Mouse (Mus musculus) E14TG2a.4 (cell line): ENCODE results near the gene Shd.

ENCODE experiments used
- H3K27me3 ChIP-seq: 2 replicates; pipeline ENCODE4 v1.6.1; 2014; ENCODE audit warnings: low read length, control low read depth; ENCODE audit not compliant: insufficient read depth
- H3K36me3 ChIP-seq: 2 replicates; pipeline ENCODE4 v1.6.1; 2014; ENCODE audit warnings: low read length, control low read depth; ENCODE audit not compliant: insufficient read depth
- H3K4me1 ChIP-seq: replicated peaks from 2 replicates; pipeline ENCODE4 v1.6.1; 2014; ENCODE audit warnings: low read depth, low read length, control low read depth
- H3K4me3 ChIP-seq: replicated peaks from 2 replicates; pipeline ENCODE4 v1.5.1; 2014; ENCODE audit warnings: mild to moderate bottlenecking, low read length
- H3K9me3 ChIP-seq: 2 replicates; pipeline ENCODE4 v1.6.1; 2014; ENCODE audit warnings: low read length, control low read depth
- CTCF ChIP-seq: conservative IDR thresholded peaks from 2 replicates; pipeline ENCODE4 v1.5.1; 2014; ENCODE audit warnings: low read length
- NANOG ChIP-seq: IDR thresholded peaks from 2 replicates; pipeline ENCODE4 v1.6.1; 2014; ENCODE audit warnings: borderline replicate concordance, low read length, mixed read lengths
- POU5F1 ChIP-seq: IDR thresholded peaks from 2 replicates; pipeline ENCODE4 v1.6.1; 2014; ENCODE audit warnings: low read length, borderline replicate concordance

Gene Shd

DNA sequence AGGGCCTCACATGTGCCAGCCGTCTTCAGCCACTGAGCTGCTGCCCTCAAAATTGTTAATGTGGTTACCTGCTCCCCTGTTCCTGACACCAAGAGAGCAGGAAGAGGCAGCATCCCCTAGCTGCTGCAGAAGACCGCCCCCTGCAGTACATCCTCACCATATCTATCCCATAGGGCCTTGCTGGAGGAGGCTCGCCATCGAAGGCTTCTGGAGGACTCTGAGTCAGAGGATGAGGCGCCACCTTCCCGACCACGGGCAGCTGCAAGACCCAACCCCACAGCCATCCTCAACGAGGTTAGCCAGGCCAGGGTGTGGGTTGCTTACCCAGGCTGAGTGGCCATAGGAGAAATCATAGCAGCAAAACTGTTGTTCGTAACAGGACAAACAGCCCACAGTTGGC is 5.3 kb upstream of the Shd start:
- peaks cover 38% of the 10 kb centered on the region for H3K4me1 ChIP-seq
- H3K4me3 ChIP-seq: no peak overlapping the region
- H3K36me3 ChIP-seq: peaks cover 82% of the 10 kb centered on the region
- peaks cover 9% of the 10 kb centered on the region for H3K27me3 ChIP-seq
- H3K9me3 ChIP-seq: no peaks in the 10 kb centered on the region
- TF ChIP-seq POU5F1 (no peak), CTCF (no peak), NANOG (no peak)

DNA sequence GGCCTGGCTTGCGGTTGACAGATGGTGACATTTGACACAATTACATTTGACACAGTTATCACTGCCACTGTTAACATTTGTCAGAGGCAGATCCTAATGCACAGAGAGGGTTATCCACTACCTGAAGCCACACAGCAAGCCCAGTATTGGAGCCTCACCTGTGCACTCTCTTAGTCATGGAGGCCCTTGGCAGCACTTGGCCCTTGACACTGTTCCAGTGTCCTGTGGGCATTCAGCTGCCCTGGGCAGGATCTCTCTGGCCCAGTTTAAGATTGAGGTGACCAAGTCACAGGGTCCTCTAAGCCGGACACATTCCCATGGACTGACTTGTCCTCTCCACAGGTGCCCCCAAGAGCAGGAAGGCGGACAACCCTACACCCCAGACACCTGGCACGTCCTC is 3.1 kb upstream of the Shd start:
- H3K4me1 ChIP-seq: peaks cover 51% of the 10 kb centered on the region
- no peak overlapping the region for H3K4me3 ChIP-seq
- H3K36me3 ChIP-seq: peaks cover 60% of the 10 kb centered on the region
- H3K9me3 ChIP-seq: no peaks in the 10 kb centered on the region
- TF ChIP-seq CTCF (no peak), NANOG (no peak), POU5F1 (no peak)
- peaks cover 31% of the 10 kb centered on the region for H3K27me3 ChIP-seq

DNA sequence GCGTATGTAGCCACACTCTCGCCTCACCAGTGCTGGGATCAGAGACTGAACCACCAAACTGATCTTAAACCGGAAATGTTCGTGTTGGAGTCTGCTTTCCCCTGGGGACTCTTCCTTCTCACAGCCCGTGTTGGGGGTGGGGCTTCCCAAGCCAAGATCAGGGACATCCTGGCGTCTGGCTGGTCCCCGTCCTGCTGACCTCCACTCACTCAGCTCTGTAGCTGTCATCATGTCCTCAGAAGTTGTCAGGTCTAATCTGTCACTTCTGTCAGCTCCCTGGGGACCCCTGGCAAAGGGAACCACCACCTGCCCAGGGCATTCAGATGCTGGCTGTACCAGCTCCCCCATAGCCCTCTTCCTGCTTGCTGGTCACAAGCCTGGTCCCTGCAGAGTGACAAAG is 2.1 kb upstream of the Shd start:
- peaks cover 46% of the 10 kb centered on the region for H3K4me1 ChIP-seq
- H3K4me3 ChIP-seq: no peak overlapping the region
- no peaks in the 10 kb centered on the region for H3K9me3 ChIP-seq
- peaks cover 41% of the 10 kb centered on the region for H3K27me3 ChIP-seq
- no peak for TF ChIP-seq POU5F1
- TF ChIP-seq NANOG: no peak
- TF ChIP-seq CTCF: no peak
- peaks cover 52% of the 10 kb centered on the region for H3K36me3 ChIP-seq

DNA sequence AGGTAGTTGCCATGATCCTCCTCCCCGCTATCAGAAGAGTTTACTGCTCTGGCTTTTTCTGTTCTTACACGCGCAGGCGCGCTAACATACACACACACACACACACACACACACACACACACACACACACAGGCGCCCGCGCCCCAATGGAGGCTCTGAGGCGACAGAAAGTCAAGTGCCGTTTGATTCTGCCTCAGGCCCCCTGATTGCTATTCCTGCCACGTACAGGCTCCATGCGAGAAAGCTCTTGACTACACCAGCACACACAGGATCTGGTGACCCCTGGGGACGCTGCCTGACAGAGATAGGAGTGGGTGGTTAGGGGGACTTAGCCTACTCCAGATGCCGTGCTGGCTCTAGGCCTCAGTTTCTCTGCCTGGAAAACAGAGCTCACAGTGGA is 707 bp upstream of the Shd start:
- H3K9me3 ChIP-seq: no peaks in the 10 kb centered on the region
- H3K4me1 ChIP-seq: peaks cover 42% of the 10 kb centered on the region
- H3K27me3 ChIP-seq: peaks cover 51% of the 10 kb centered on the region
- no peak for TF ChIP-seq CTCF
- TF ChIP-seq NANOG: no peak
- no peak for TF ChIP-seq POU5F1
- H3K36me3 ChIP-seq: peaks cover 41% of the 10 kb centered on the region
- H3K4me3 ChIP-seq: peak overlapping the region; percentile 79; the same call in 1 of the 2 replicates

DNA sequence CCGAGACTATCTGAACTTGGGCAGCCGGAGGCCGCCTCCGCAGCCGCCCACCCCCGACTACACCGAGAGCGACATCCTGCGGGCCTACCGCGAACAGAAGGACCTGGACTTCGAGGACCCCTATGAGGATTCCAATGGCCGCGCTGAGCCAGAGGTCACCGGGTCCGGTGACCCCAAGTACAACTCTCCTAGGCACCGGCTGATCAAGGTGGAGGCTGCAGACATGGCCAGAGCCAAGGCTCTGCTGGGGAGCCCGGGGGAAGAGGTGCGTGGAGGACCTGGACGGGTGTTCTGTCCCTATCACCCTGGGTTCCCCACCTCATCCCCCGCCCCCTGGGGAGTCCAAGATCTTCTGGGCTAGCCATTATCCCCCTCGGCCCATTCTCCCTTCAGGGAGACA is 1.2 kb downstream of the Shd start:
- TF ChIP-seq POU5F1 (no peak), CTCF (no peak), NANOG (no peak)

DNA sequence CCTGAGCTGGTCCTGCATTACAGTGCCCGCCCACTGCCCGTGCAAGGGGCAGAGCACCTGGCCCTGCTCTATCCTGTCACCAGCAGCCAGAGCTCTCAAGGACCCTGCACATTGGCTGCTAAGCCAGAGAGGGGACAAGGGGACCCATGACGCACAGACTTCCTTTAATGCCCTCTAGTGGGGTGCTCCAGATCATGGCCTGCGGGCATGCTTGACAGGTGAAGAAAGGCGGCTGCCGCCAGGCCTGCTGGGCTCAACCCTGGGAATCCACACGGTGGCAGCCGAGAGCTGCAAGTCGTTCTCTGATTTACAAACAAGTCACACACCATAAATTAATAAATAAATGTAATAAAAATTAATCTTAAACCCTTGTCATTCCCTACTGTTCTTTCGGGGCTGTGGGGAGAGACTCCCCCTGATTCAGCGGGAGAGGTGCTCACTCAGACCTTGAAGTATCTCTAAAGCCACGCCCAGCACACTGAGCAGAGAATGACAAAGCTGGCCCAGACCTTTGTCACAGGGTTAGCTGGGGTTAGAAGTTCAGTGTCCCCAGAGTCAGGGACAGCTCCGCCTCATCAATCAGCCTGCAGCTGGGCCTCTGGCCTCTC is 6.1 kb downstream of the Shd start:
- H3K36me3 ChIP-seq: no peaks in the 10 kb centered on the region
- H3K9me3 ChIP-seq: no peaks in the 10 kb centered on the region
- no peak for TF ChIP-seq NANOG
- TF ChIP-seq POU5F1: no peak
- peak; percentile 79 for TF ChIP-seq CTCF
- peaks cover 27% of the 10 kb centered on the region for H3K4me1 ChIP-seq
- H3K27me3 ChIP-seq: peaks cover 39% of the 10 kb centered on the region
- H3K4me3 ChIP-seq: 0 out of 2 replicates have a peak overlapping the region, but pooled peaks have one; percentile 37

More for the DNA sequence above, 1.2 kb downstream of the Shd start:
- Histone ChIP-seq H3K4me1 (peaks cover 42% of the 10 kb centered on the region), H3K4me3 (peak overlapping the region; percentile 79), H3K27me3 (peaks cover 51% of the 10 kb centered on the region), H3K36me3 (peaks cover 23% of the 10 kb centered on the region), H3K9me3 (no peaks in the 10 kb centered on the region)

DNA sequence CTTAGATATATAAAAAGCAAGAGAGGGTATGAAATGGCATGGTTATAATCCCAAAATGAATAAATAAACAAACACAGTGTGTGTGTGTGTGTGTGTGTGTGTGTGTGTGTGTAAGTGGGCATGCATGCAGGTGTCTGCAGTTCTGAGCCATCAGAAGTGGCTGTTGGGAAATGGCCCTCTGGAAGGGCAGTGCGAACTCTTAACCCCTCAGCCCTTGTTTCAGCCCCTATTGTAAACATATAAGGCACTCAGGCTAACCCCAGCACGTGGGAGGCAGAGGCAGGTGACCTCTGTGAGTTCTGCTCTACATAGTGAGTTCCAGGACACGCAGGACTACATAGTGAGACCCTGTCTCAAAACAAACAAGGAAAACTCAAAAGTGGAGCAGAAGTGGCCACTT is 7.0 kb downstream of the Shd start:
- Histone ChIP-seq H3K4me1 (peaks cover 21% of the 10 kb centered on the region), H3K4me3 (no peak overlapping the region), H3K27me3 (peaks cover 30% of the 10 kb centered on the region), H3K9me3 (no peaks in the 10 kb centered on the region), H3K36me3 (no peaks in the 10 kb centered on the region)
- no peak for TF ChIP-seq POU5F1
- TF ChIP-seq CTCF: no peak
- TF ChIP-seq NANOG: no peak

DNA sequence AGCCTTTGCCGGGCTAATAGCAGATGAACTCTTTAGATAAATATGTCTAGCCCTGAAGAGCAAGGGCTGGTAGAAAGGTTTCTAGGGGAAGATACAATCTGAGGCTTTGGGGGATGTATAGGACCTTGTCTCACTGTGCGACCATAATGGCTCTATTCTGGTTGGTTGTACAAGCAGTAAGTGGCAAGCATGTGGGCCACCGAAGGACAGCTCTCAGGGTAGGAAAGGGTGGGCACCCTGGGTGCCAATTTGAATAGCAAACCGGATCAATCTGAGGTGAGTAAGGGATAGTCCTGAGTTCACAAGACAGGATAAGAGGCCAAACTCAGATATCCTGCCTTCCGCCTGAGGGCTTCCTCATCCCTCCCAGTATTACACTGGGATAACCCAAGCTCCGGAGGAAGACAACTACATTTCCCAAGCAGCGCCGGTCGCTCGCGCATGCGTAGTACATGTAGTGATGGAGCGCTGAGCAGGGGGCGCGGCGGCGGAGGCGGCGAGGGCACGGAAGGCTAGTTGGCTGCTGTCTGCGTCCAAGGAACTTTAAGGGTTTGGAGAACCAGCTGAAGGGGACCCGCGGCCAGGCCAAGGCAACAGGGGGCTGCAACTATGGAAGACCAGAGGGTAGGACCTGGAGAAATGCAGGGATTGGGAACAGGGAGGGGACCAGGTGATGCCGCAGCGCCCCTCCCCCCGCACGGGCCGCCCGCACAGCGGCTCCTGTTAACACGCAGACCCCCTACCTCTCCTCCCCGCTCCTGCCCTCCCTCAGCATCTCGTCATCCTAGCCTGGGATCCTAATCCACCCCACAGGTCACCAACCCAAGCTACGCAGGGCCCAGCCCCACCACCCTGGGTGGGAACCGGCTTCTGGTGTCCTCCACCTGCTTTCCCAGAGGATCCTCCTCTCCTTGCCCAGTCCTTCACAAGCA is 16.0 kb downstream of the Shd start, which contains the start of gene Fsd1:
Gene Fsd1 (plus strand): TSS at position 480 of the 932 bp plus-strand sequence.
- peaks cover 22% of the 10 kb centered on the region for H3K27me3 ChIP-seq
- peaks cover 22% of the 10 kb centered on the region for H3K4me1 ChIP-seq
- peaks cover 22% of the 10 kb centered on the region for H3K36me3 ChIP-seq
- no peaks in the 10 kb centered on the region for H3K9me3 ChIP-seq
- no peak for TF ChIP-seq POU5F1
- no peak for TF ChIP-seq NANOG
- TF ChIP-seq CTCF: no peak
- H3K4me3 ChIP-seq: peak within 1 kb of the TSS; percentile 86
